Mouse (Mus musculus) kidney, embryonic 16.5 days (tissue): Measurements from ENCODE around the gene Hs6st1. TPM values are rescaled to one million over a fixed set of nuclear protein-coding genes. Genes with fewer than 3 reads are reported as not detected.

ENCODE experiments used
- ATAC-seq: fragments of 200-750 bp; cut with Nextera tagmentation; 2 replicates; pipeline ENCODE4 v1.8.0; 2017; ENCODE audit warnings: moderate TSS enrichment; ENCODE audit not compliant: low FRiP score, low TSS enrichment
- H3K27ac ChIP-seq: fragments of 300-500 bp; sonication (generic); 2 replicates; pipeline ENCODE4 v1.5.1; 2014; ENCODE audit warnings: low read length
- H3K27me3 ChIP-seq: fragments of 300-500 bp; sonication (generic); 2 replicates; pipeline ENCODE4 v1.6.1; 2014; ENCODE audit warnings: low read length, control low read depth, mixed read lengths; ENCODE audit not compliant: insufficient read depth
- H3K36me3 ChIP-seq: fragments of 300-500 bp; sonication (generic); 2 replicates; pipeline ENCODE4 v1.6.1; 2014; ENCODE audit warnings: low read length, control low read depth, mixed read lengths; ENCODE audit not compliant: insufficient read depth
- H3K4me1 ChIP-seq: fragments of 300-500 bp; sonication (generic); 2 replicates; pipeline ENCODE4 v1.6.1; 2014; ENCODE audit warnings: low read length, control low read depth, mixed read lengths; ENCODE audit not compliant: insufficient read depth
- H3K4me2 ChIP-seq: fragments of 300-500 bp; sonication (generic); replicated peaks from 2 replicates; pipeline ENCODE4 v1.6.1; 2014; ENCODE audit warnings: low read depth, low read length
- H3K4me3 ChIP-seq: fragments of 300-500 bp; sonication (generic); 2 replicates; pipeline ENCODE4 v1.5.1; 2014; ENCODE audit warnings: mild to moderate bottlenecking, low read length
- H3K9ac ChIP-seq: fragments of 300-500 bp; sonication (generic); replicated peaks from 2 replicates; pipeline ENCODE4 v1.6.1; 2014; ENCODE audit warnings: low read length
- H3K9me3 ChIP-seq: fragments of 300-500 bp; sonication (generic); 2 replicates; pipeline ENCODE4 v1.6.1; 2016; ENCODE audit warnings: low read length, control low read depth
- WGBS: fragments of 180-500 bp; shearing (Covaris S2); extraction: QIAGEN DNeasy Blood & Tissue Kit; methylation state at CpG from one replicate; pipeline ENCODE4 v1.1.7; 2014; 5-methylcytosine and 5-hydroxymethylcytosine counted together
- polyA plus RNA-seq: library from polyadenylated mRNA; unstranded; fragments of >200 nt; fragmentation: Nextera tagmentation; extraction: Ambion mirVana; gene quantifications from 2 replicates; pipeline ENCODE4 v1.2.1, GENCODE M21; 2015

The Hs6st1 gene
- polyA plus RNA-seq, 1 experiment from 2014 or later = 8.0 TPM

GRCm38 (mm10) chr1:36070740-36071139 lies 2.5 kb downstream of the Hs6st1 start:
- H3K36me3 ChIP-seq = peaks cover 3% of the 10 kb centered on the region; the same call in 1 of the 2 replicates
- 23% methylated on average over 3 of the region's 3 CpGs for WGBS
- ATAC-seq = no peak
- no peaks in the 10 kb centered on the region for H3K27me3 ChIP-seq
- H3K27ac ChIP-seq = no peak overlapping the region
- H3K9ac ChIP-seq = peak overlapping the region; percentile 83
- H3K9me3 ChIP-seq = no peaks in the 10 kb centered on the region
- H3K4me1 ChIP-seq = peaks cover 82% of the 10 kb centered on the region
- H3K4me2 ChIP-seq = peak overlapping the region; percentile 93
- H3K4me3 ChIP-seq = peak overlapping the region; percentile 83

DNA sequence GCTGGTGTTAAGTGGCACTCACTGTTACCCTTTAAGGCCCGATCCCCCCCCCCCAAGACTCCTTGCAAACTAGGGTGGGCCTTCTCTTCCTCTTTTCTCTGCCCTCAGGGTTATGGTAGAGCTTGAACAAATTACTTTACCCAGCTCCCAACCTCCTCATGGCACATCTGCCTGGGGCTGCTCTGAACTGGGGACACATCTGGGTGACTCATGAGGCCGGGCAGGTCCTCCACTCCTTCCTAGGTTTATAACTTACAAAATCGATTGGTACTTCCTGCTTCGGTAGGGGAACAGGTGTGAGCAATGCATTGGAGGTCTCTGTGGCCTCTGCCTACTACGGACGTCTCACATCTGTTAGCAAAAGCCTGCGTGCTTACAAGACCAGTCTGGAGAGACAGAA lies 3.0 kb downstream of the Hs6st1 start:
- 44% methylated on average over 7 of the region's 7 CpGs for WGBS
- Histone ChIP-seq H3K27me3 (no peaks in the 10 kb centered on the region), H3K4me1 (peaks cover 82% of the 10 kb centered on the region), H3K9ac (peak overlapping the region; percentile 35; the same call in 1 of the 2 replicates), H3K36me3 (peaks cover 3% of the 10 kb centered on the region; the same call in 1 of the 2 replicates), H3K9me3 (no peaks in the 10 kb centered on the region), H3K27ac (no peak overlapping the region), H3K4me3 (peak overlapping the region; percentile 83), H3K4me2 (peak overlapping the region; percentile 93)
- ATAC-seq = no peak

DNA sequence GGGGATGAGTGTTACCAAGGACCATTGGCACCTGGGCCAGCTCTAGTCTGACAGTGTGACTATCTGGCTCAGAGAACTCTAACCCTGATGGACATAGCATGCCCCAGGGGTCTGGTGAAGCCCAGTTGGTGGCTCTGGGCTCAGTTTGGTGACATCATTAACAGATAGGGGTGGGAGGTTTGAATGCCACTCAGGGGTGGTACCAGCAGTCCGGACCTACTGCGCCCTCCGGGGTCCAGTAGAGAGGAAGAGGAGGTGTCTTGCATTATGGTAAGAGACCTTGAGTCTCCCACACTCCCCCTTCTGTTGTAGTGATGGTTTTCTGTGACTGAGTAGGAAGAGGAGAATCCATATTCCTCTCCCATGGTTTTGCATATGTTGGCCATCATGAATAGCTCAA lies 3.4 kb downstream of the Hs6st1 start:
- peak overlapping the region; percentile 93 for H3K4me2 ChIP-seq
- H3K4me1 ChIP-seq = peaks cover 85% of the 10 kb centered on the region
- H3K36me3 ChIP-seq = peaks cover 3% of the 10 kb centered on the region; the same call in 1 of the 2 replicates
- no peak overlapping the region for H3K27ac ChIP-seq
- no peak for ATAC-seq
- H3K4me3 ChIP-seq = peak overlapping the region; percentile 83
- H3K9ac ChIP-seq = no peak overlapping the region
- H3K27me3 ChIP-seq = no peaks in the 10 kb centered on the region
- no peaks in the 10 kb centered on the region for H3K9me3 ChIP-seq
- 83% methylated on average over 3 of the region's 3 CpGs for WGBS

DNA sequence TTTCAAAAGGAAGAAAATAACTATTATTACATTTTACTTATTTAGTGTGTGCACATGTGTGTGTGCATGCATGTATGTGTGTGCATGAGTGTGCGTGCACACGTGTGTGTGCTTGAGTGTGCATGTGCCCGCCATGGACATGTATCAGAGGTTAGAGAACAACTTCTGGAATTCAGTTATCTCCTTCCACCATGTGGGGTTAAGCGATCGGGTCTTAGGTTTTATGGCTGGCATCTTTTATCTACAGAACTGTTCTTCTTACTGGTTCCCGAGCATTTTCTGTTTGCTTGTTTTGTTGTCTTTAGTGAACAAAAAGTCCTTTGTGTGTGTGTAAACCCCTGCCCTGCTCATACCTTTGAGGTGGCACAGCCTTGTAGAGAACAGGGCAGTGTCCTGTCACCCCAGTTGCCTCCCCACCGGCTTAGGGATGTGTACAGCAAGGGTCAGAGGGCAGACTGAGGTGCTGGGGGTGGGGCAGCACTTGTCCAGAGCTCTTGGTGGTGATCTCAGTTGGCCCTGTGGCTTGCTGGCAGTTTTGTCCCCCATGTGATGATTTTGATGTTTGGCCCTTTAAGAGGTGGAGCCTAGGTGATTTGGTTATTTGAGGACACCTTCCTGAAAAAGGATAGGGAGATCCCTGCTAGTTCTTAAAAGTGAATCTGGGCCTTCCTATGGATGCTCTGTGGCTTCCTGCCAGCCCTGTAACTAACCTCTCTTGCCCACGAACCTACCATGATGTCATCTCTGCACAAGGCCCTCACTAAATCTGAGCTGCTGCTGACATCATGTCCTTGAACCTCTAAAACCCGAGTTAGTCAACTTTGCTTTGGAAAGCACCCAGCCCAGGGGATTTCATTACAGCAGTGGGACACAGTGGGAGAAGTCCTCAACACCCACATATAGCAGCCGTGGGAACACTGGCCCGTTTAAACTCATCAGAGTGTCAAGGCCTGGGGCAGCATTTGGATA lies 4.7 kb downstream of the Hs6st1 start:
- H3K4me1 ChIP-seq = peaks cover 83% of the 10 kb centered on the region
- WGBS = 55% methylated on average over 11 of the region's 11 CpGs
- H3K27me3 ChIP-seq = no peaks in the 10 kb centered on the region
- no peak for ATAC-seq
- 0 out of 2 replicates have a peak overlapping the region, but pooled peaks have one; percentile 4 for H3K27ac ChIP-seq
- H3K4me3 ChIP-seq = peak overlapping the region; percentile 1
- peak overlapping the region; percentile 93 for H3K4me2 ChIP-seq
- no peaks in the 10 kb centered on the region for H3K9me3 ChIP-seq
- H3K9ac ChIP-seq = no peak overlapping the region
- peaks cover 3% of the 10 kb centered on the region; the same call in 1 of the 2 replicates for H3K36me3 ChIP-seq

DNA sequence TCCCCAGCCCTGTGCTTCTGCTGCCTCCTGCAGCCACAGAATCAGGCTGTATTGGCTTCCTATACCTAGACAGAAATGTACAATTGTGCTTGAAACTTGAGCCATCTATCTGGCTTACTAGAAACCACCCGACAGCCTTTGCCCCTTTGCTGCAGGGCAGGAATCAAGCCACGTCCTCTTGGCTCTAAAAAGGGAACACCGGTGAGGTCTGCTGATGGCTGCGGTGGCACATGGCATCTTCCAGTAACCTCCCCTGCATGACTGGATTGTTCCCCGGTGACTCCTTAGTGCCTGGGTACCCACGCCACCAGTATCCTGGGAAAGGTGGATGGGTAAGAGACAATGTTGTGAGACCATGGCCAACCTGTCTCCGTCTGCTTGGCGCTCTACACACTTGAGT lies 5.4 kb downstream of the Hs6st1 start:
- Histone ChIP-seq H3K9me3 (no peaks in the 10 kb centered on the region), H3K4me1 (peaks cover 89% of the 10 kb centered on the region), H3K4me3 (peak overlapping the region; percentile 1; the same call in 1 of the 2 replicates), H3K9ac (no peak overlapping the region), H3K4me2 (peak overlapping the region; percentile 93), H3K36me3 (peaks cover 5% of the 10 kb centered on the region; the same call in 1 of the 2 replicates), H3K27ac (0 out of 2 replicates have a peak overlapping the region, but pooled peaks have one; percentile 4), H3K27me3 (no peaks in the 10 kb centered on the region)
- no peak for ATAC-seq
- WGBS = 71% methylated on average over 8 of the region's 8 CpGs

DNA sequence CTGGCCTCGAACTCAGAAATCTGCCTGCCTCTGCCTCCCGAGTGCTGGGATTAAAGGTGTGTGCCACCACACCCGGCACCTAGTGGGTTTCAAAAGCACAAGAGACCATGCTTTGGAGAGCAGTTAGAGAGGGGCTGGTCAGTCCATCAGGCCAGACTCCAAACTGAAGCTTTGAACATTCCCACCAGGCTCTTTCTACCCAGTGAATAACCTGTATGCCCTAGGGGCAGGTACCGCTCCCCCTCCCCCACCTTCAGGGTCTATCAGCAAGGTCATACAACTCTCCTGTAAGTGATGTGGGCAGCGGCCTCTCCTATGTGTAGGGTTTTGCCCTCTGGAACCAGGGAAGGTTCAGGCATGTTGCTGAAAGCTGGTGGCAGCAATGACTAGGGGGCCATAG lies 6.0 kb downstream of the Hs6st1 start:
- 88% methylated on average over 4 of the region's 5 CpGs for WGBS
- H3K4me1 ChIP-seq = peaks cover 95% of the 10 kb centered on the region
- peaks cover 6% of the 10 kb centered on the region; the same call in 1 of the 2 replicates for H3K36me3 ChIP-seq
- peak overlapping the region; percentile 71 for H3K27ac ChIP-seq
- 0 out of 2 replicates have a peak overlapping the region, but pooled peaks have one; percentile 25 for H3K9ac ChIP-seq
- H3K4me3 ChIP-seq = no peak overlapping the region
- H3K9me3 ChIP-seq = no peaks in the 10 kb centered on the region
- H3K4me2 ChIP-seq = peak overlapping the region; percentile 7; the same call in 1 of the 2 replicates
- H3K27me3 ChIP-seq = no peaks in the 10 kb centered on the region
- ATAC-seq = no peak

DNA sequence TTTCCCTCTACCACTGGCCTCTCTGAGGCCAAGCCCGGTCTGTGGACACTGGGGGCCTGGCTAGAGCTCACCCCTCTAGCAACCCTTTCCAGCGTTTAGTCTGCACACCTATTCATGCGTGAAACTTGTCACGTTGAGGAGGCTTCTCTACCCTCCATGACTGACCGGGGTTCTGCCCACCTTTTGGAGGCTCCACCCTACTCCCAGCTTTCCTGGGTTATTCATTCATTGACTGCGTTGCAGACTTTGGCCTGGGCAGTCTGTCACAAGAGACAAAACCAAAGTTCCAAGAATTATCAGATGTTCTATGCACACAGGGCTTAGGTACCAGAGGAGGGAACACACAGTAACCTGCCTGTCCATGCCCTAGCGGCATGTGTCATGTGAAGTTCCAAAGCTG lies 6.8 kb downstream of the Hs6st1 start:
- peak overlapping the region; percentile 71 for H3K27ac ChIP-seq
- no peaks in the 10 kb centered on the region for H3K27me3 ChIP-seq
- H3K4me1 ChIP-seq = peaks cover 95% of the 10 kb centered on the region
- 40% methylated on average over 7 of the region's 7 CpGs for WGBS
- H3K4me2 ChIP-seq = peak overlapping the region; percentile 17
- no peak overlapping the region for H3K4me3 ChIP-seq
- H3K36me3 ChIP-seq = peaks cover 6% of the 10 kb centered on the region; the same call in 1 of the 2 replicates
- 0 out of 2 replicates have a peak overlapping the region, but pooled peaks have one; percentile 25 for H3K9ac ChIP-seq
- H3K9me3 ChIP-seq = no peaks in the 10 kb centered on the region
- ATAC-seq = peak; percentile 66

DNA sequence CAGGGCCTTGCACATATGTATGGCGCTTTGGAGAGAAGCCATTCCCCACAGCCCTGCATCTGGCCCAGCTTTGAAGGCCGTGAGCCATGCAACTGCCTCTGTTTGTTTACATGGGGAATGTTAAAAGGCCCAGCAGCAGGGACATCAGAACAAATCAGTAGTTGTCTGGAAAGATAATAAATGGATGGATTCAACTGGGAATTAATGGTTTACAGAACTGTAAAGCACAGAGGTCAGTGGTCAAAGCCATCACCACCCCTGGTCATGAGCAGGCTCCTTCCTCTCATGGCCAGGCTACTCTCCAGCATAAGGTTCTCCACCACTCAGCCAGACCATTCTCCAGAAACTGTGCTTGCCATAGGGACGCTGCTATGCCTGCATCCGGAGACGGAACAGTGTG lies 7.5 kb downstream of the Hs6st1 start:
- ATAC-seq = no peak
- H3K9ac ChIP-seq = no peak overlapping the region
- no peaks in the 10 kb centered on the region for H3K9me3 ChIP-seq
- peaks cover 95% of the 10 kb centered on the region for H3K4me1 ChIP-seq
- no peaks in the 10 kb centered on the region for H3K27me3 ChIP-seq
- H3K27ac ChIP-seq = peak overlapping the region; percentile 71
- H3K4me2 ChIP-seq = peak overlapping the region; percentile 17
- H3K4me3 ChIP-seq = no peak overlapping the region
- H3K36me3 ChIP-seq = peaks cover 6% of the 10 kb centered on the region; the same call in 1 of the 2 replicates
- WGBS = 80% methylated on average over 5 of the region's 5 CpGs

GRCm38 (mm10) chr1:36077084-36077483 lies 8.9 kb downstream of the Hs6st1 start:
- no peak overlapping the region; the same call in 1 of the 2 replicates for H3K9ac ChIP-seq
- no peak overlapping the region for H3K4me3 ChIP-seq
- H3K36me3 ChIP-seq = 0 out of 2 replicates have a peak, but pooled peaks cover 4% of the 10 kb centered on the region
- peaks cover 84% of the 10 kb centered on the region for H3K4me1 ChIP-seq
- 70% methylated on average over 6 of the region's 6 CpGs for WGBS
- no peak for ATAC-seq
- H3K4me2 ChIP-seq = no peak overlapping the region
- H3K27ac ChIP-seq = no peak overlapping the region
- H3K27me3 ChIP-seq = no peaks in the 10 kb centered on the region
- H3K9me3 ChIP-seq = no peaks in the 10 kb centered on the region
